Mouse (Mus musculus) c-Kit-positive CD71-positive TER-119-negative erythroid progenitor cells, embryonic 14.5 days (primary cell): ENCODE results near the gene Zdhhc4.

Experiments used
- DNase-seq: peaks from one replicate; pipeline ENCODE4 v3.0.0-alpha.2; 2013; ENCODE audit warnings: low read depth

The Zdhhc4 gene

GRCm38 (mm10) chr5:143317288-143317610, 11.8 kb downstream of the Zdhhc4 start:
- DNase-seq = no peak

GRCm38 (mm10) chr5:143316605-143317287, 12.3 kb downstream of the Zdhhc4 start:
- no peak for DNase-seq

- DNase-seq = no peak
These were observed 13.6 kb downstream of the Zdhhc4 start for GRCm38 (mm10) chr5:143315514-143315888.

DNA sequence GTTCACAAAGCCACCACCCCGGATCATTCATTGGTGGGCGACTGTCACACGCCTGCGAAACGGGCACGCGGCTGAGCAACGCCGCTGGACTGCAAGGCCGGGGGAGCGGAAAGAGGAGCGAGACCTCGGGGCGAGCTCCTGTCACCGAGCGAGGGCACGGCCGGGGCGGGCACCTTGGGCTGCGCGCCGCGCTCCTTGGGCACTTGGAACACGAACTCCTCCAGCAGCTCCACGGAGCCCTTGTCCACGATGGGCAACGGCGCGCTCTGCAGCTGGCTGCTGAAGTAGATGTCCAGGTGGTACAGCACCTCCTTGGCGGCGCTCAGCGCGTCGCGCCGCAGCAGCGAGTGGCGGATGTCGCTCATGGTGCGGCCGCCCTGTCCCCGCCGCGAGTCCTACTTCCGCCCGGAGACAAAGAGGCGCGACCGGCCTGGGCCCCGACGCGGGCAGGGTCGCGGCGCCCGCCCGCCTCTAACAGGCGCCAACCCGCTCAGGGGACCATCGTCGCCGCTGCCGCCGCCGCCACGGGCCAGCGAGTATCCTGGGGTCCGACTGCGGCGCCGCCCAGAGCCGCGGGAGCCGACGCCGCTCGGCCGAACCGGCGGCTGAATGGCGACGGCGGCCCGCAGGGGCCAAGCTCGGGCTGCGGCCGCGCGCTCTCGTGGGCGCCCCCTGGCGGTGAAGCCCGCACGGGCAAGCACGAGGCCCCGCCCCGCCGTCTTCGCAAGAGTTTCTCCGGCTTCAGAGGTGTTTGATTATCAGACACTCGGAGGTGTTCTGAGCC, 14.1 kb downstream of the Zdhhc4 start, which contains the start of gene E130309D02Rik:
Gene E130309D02Rik, minus strand, starts transcription at position 631 of the 784 bp plus-strand sequence.
- peak; percentile 63 for DNase-seq

DNA sequence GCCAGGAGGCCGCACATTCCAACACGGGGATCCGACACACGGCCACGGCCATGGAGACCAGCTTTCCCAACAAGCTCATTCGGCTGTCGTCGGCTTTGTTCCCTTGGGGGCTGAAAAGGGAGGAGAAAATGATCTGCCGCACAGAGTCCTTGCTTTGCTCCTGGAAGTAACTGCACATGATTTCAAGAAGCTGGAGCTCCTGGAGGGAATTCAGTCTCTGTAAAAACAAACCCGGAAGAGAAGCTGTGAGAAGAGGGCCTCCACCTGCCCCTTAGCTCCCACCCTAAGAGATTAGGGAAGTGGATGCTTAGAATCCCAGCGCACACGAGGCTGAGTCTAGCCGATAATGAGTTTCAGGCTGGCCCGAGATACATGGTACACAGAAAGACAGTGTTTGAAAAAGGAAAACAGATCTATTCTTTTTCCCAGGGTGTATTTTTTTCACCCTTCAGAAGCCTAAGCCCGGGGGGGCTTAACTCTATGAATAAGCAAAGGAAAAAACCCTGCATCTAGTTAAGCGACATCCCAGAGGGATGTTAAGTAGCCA, 14.8 kb downstream of the Zdhhc4 start:
- DNase-seq = no peak

DNA sequence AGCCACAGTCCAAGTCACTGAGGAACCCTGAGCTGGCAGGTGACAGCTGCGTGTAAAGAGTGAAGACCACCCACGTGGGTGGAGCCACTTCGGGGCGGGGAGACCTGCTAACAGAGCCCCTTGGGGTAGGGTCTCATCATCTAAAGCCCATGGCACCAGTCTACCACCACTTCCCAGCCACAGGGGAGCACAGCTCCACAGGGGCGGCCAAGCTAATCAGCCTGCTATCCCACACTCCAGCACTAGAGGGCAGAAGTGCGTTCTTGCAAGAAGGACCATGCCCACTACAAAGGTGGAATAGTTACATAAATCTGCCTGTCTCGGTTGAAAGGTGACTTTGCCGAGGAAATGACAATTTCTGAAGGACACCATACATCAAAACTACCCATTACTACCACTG, 17.2 kb downstream of the Zdhhc4 start:
- peak; percentile 77 for DNase-seq

GRCm38 (mm10) chr5:143309916-143310315, 19.1 kb downstream of the Zdhhc4 start:
- DNase-seq = no peak

GRCm38 (mm10) chr5:143308825-143309224, 20.2 kb downstream of the Zdhhc4 start:
- no peak for DNase-seq

DNA sequence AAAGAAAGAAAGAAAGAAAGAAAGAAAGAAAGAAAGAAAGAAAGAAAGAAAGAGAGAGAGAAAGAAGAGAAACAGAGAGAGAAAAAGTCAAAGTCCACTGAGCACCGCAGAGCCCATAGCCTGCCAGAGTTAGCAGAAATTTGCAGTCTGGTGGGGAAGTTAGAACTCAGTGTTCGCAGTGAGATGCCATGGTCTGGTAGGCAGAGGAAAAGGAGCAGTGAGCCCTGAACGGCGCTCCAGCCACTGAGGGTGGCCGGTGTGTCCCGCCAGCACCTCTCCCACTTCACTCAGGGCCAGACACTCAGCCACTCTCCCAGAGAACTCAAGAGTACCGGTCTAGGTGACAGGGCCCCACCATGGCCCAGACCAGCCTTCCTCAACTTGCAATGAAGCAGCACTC, 24.8 kb downstream of the Zdhhc4 start:
- DNase-seq = no peak

DNA sequence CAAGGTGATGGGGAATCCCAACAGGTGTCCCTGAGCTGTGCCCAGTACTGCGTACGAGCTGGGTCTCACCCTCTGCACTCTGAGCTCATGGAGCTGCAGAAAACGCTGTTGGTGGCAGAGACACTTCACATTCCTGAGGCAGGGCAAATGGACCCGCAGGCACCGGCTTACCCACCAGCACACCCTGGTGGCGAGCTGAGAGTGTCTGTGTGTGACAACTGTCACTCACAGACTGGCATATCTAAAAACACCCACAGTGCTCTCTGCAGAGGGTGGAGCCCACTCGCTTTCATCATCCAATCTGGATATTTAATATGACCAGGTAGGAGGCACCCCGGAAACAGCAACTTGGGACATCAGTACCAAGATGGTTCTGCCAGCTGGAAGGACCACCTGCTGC, 27.8 kb downstream of the Zdhhc4 start:
- no peak for DNase-seq

GRCm38 (mm10) chr5:143299686-143300085, 29.4 kb downstream of the Zdhhc4 start:
- DNase-seq = no peak

- no peak for DNase-seq
These were observed 30.7 kb downstream of the Zdhhc4 start for GRCm38 (mm10) chr5:143298391-143298790.

DNA sequence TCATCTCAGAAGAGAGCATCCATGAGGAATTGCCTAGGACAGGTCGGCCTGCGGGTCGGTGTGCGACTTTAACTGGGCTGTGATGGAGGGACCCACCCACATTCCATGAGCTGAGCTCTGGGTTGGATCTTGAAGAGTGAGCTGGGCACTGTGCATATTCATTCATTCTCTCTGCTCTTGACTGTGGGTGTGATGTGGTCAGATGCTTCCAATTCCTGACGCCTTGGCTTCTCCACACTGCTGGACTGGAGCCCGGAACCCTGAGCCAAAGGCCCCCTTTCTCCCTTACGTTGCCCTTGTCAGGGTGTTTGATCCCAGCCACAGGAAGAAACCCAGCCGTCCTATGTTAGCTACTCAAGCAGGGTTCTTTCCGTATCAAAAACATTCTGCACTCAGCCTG, 31.1 kb downstream of the Zdhhc4 start:
- no peak for DNase-seq

DNA sequence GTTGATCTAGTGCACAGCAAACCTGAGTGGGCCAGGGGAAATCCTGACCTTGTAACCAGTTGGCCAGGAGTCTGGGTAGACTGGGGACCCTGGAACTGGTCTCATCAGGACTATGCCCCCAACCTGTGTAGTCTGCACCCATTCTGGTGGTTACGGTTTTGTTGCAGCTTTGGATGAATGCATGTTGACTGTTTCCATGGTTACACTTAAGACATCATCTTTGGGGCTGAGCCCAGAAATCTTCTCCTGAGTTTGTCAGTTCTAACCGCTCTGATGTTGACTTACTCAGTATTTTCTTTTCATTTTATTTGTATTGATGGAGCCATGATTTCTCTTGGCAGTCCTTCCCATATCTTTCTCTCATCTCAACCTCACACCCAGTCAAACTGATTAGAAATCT, 33.7 kb downstream of the Zdhhc4 start:
- no peak for DNase-seq

- DNase-seq = no peak
These were observed 34.2 kb downstream of the Zdhhc4 start for GRCm38 (mm10) chr5:143294862-143295261.

GRCm38 (mm10) chr5:143293404-143293803, 35.7 kb downstream of the Zdhhc4 start, which contains the start of gene Zfp853:
TSS of gene Zfp853 (minus strand) at chr5:143293623.
- no peak for DNase-seq

DNA sequence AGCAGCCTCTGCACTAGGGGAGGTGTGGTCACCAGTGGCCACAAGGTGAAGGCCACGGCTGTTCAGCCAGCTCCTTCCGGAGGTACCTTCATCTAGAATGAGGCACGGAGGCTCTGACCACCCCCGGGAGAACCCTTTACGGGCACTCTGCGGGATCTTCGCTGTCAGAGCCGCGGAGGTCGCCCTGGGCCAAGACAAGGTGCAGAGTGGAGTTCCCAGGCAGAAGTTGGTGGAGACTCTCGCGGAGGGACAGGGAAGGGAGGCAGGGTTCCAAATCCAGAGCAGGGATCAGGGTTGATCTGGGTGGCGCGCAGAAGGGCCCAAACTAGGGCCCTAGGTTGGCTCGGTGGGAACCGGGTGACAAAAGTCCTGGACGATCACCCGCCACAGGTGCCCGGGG, 36.2 kb downstream of the Zdhhc4 start:
- no peak for DNase-seq

GRCm38 (mm10) chr5:143289299-143289698, 39.8 kb downstream of the Zdhhc4 start:
- no peak for DNase-seq

GRCm38 (mm10) chr5:143288378-143288911, 40.6 kb downstream of the Zdhhc4 start:
- no peak for DNase-seq

GRCm38 (mm10) chr5:143287774-143288328, 41.2 kb downstream of the Zdhhc4 start:
- DNase-seq = no peak

- no peak for DNase-seq
These were observed 44.3 kb downstream of the Zdhhc4 start for GRCm38 (mm10) chr5:143284762-143285161.

- DNase-seq = no peak
These were observed 49.8 kb downstream of the Zdhhc4 start for GRCm38 (mm10) chr5:143279247-143279646.

- DNase-seq = no peak
These were observed 53.3 kb downstream of the Zdhhc4 start for GRCm38 (mm10) chr5:143275761-143276160.
